ENCODE assay signal across 6 mouse cellular contexts in genomic region chr3:64842881-64843280, GRCm38 (mm10). TPM values are rescaled to one million over a fixed set of nuclear protein-coding genes. Genes with fewer than 3 reads are reported as not detected.
"Had no signal": no experiment of that assay in that cellular context is flagged by ENCODE, and none has a peak within 500 bp of the region (broad histone marks: within the 10 kb centered on the region; RNA-seq: fewer than 3 reads in every experiment).

No protein-coding gene starts in this region.

- ATAC-seq: liver, postnatal 0 days; lung, postnatal 0 days; midbrain, embryonic 16.5 days had no signal

- DNase-seq: thymus, adult 18-20 months; thymus, postnatal 36 days had no signal

RNA-seq across cellular contexts. Expression of gene Vmn2r7, which starts 1.7 kb away (rescaled TPM):
- total RNA-seq: megakaryocyte-erythroid progenitor cell, adult 5-6 weeks had no signal
